Mouse (Mus musculus) skeletal muscle tissue, adult 2 months (tissue): ENCODE results near the gene Prdx1.
"Not testable (repeated sequence)": the region's sequence is repeated elsewhere in the genome, so short reads cannot be mapped to it uniquely, and the experiment has no call there.

Experiments
- DNase-seq: peaks from one replicate; pipeline ENCODE4 v3.0.0-alpha.2; 2012; ENCODE audit warnings: low read depth, low spot score

The Prdx1 gene

GRCm38 (mm10) chr4:116685402-116686061 is at the start of gene Prdx1:
Prdx1 (plus strand) TSS chr4:116685544.
- peak; percentile 89 for DNase-seq

GRCm38 (mm10) chr4:116638821-116639220 is 46.5 kb upstream of the Prdx1 start:
- DNase-seq = no peak

GRCm38 (mm10) chr4:116642071-116642470 is 43.3 kb upstream of the Prdx1 start:
- DNase-seq = no peak

- peak; percentile 41 for DNase-seq
These were observed 41.0 kb upstream of the Prdx1 start for GRCm38 (mm10) chr4:116644326-116644725.

- DNase-seq = no peak
These were observed 39.7 kb upstream of the Prdx1 start for GRCm38 (mm10) chr4:116645624-116646023.

GRCm38 (mm10) chr4:116649411-116649810 is 35.9 kb upstream of the Prdx1 start:
- DNase-seq = no peak

GRCm38 (mm10) chr4:116650365-116650764 is 35.0 kb upstream of the Prdx1 start:
- no peak for DNase-seq

- DNase-seq = peak; percentile 84
These were observed 34.2 kb upstream of the Prdx1 start, which contains the start of gene Akr1a1 for GRCm38 (mm10) chr4:116650924-116651796. Akr1a1 (minus strand) TSS chr4:116651680.

- DNase-seq = no peak
These were observed 33.6 kb upstream of the Prdx1 start for GRCm38 (mm10) chr4:116651797-116652135.

GRCm38 (mm10) chr4:116653228-116653627 is 32.1 kb upstream of the Prdx1 start:
- DNase-seq = no peak

- DNase-seq = no peak
These were observed 30.2 kb upstream of the Prdx1 start for GRCm38 (mm10) chr4:116655100-116655499.

GRCm38 (mm10) chr4:116655658-116656057 is 29.7 kb upstream of the Prdx1 start:
- DNase-seq = no peak

- no peak for DNase-seq
These were observed 27.4 kb upstream of the Prdx1 start for GRCm38 (mm10) chr4:116657971-116658370.

GRCm38 (mm10) chr4:116659474-116659873 is 25.9 kb upstream of the Prdx1 start:
- no peak for DNase-seq

GRCm38 (mm10) chr4:116659916-116660315 is 25.4 kb upstream of the Prdx1 start:
- not testable (repeated sequence) for DNase-seq

- no peak for DNase-seq
These were observed 24.5 kb upstream of the Prdx1 start for GRCm38 (mm10) chr4:116660829-116661228.

GRCm38 (mm10) chr4:116661998-116662397 is 23.3 kb upstream of the Prdx1 start:
- DNase-seq = no peak

GRCm38 (mm10) chr4:116666625-116667024 is 18.7 kb upstream of the Prdx1 start:
- DNase-seq = no peak

GRCm38 (mm10) chr4:116668145-116668544 is 17.2 kb upstream of the Prdx1 start:
- peak; percentile 40 for DNase-seq

GRCm38 (mm10) chr4:116669291-116669690 is 16.1 kb upstream of the Prdx1 start:
- no peak for DNase-seq

- DNase-seq = no peak
These were observed 12.6 kb upstream of the Prdx1 start for GRCm38 (mm10) chr4:116672785-116673184.

- not testable (repeated sequence) for DNase-seq
These were observed 10.6 kb upstream of the Prdx1 start for GRCm38 (mm10) chr4:116674761-116675160.

GRCm38 (mm10) chr4:116676027-116676426 is 9.3 kb upstream of the Prdx1 start:
- no peak for DNase-seq
